Mouse (Mus musculus) kidney, adult 2 months (tissue): ENCODE results near the gene Aox4. TPM values are rescaled to one million over a fixed set of nuclear protein-coding genes. Genes with fewer than 3 reads are reported as not detected.

Experiments used
- DNase-seq: peaks from one replicate; pipeline ENCODE4 v3.0.0; 2021
- H3K27ac ChIP-seq: fragments of 200-500 bp; 2 replicates; pipeline ENCODE4 v1.5.1; 2012; ENCODE audit warnings: low read depth, low read length, control low read depth, inconsistent platforms; ENCODE audit not compliant: insufficient read depth
- H3K27me3 ChIP-seq: fragments of 200-500 bp; replicated peaks from 2 replicates; pipeline ENCODE4 v1.6.1; 2012; ENCODE audit warnings: mild to moderate bottlenecking, moderate library complexity, low read length, inconsistent platforms; ENCODE audit not compliant: control insufficient read depth, insufficient read depth
- H3K36me3 ChIP-seq: fragments of 200-500 bp; 2 replicates; pipeline ENCODE4 v1.6.1; 2012; ENCODE audit warnings: mild to moderate bottlenecking, moderate library complexity, low read length, inconsistent platforms; ENCODE audit not compliant: control insufficient read depth, insufficient read depth
- H3K4me1 ChIP-seq: fragments of 200-500 bp; 2 replicates; pipeline ENCODE4 v1.6.1; 2011; ENCODE audit warnings: low read length; ENCODE audit not compliant: control insufficient read depth, insufficient read depth
- H3K4me3 ChIP-seq: fragments of 200-500 bp; 2 replicates; pipeline ENCODE4 v1.5.1; 2011; ENCODE audit warnings: mild to moderate bottlenecking, low read depth, low read length, control low read depth; ENCODE audit not compliant: insufficient read depth
- CTCF ChIP-seq: fragments of 200-500 bp; conservative IDR thresholded peaks from 2 replicates; pipeline ENCODE4 v1.5.1; 2011; ENCODE audit warnings: low read depth, mild to moderate bottlenecking, control low read depth, low read length, moderate library complexity, mixed read lengths; ENCODE audit not compliant: insufficient read depth, insufficient read length
- POLR2A ChIP-seq: fragments of 200-500 bp; IDR thresholded peaks from one replicate; pipeline ENCODE4 v1.6.1; 2011; ENCODE audit warnings: low read depth, low read length, control low read depth
- WGBS: fragments of 180-500 bp; shearing (Covaris S2); methylation state at CpG from one replicate; pipeline ENCODE4 v1.1.7; 2018; 5-methylcytosine and 5-hydroxymethylcytosine counted together
- polyA plus RNA-seq: library from polyadenylated mRNA; depleted of rRNA; stranded (reverse); fragments of >200 nt; gene quantifications from 2 replicates; pipeline ENCODE4 v1.2.3, GENCODE M21; 2012

The Aox4 gene
- polyA plus RNA-seq, 1 experiment, result 0.14 TPM

- Histone ChIP-seq H3K27ac (no peak overlapping the region), H3K4me3 (no peak overlapping the region), H3K36me3 (no peaks in the 10 kb centered on the region), H3K4me1 (no peaks in the 10 kb centered on the region), H3K27me3 (no peaks in the 10 kb centered on the region)
- TF ChIP-seq CTCF (no peak), POLR2A (no peak)
- no peak for DNase-seq
- WGBS, result 62% methylated on average over 4 of the region's 4 CpGs
These were observed 86.6 kb downstream of the Aox4 start for GRCm38 (mm10) chr1:58296821-58297220.

- Histone ChIP-seq H3K4me3 (no peak overlapping the region), H3K4me1 (no peaks in the 10 kb centered on the region), H3K27me3 (no peaks in the 10 kb centered on the region), H3K27ac (no peak overlapping the region), H3K36me3 (no peaks in the 10 kb centered on the region)
- TF ChIP-seq CTCF (no peak), POLR2A (no peak)
- no peak for DNase-seq
- WGBS, result 68% methylated on average over 6 of the region's 6 CpGs
These were observed 88.2 kb downstream of the Aox4 start for GRCm38 (mm10) chr1:58298347-58298746.

GRCm38 (mm10) chr1:58301073-58301472 lies 90.9 kb downstream of the Aox4 start:
- no peaks in the 10 kb centered on the region for H3K27me3 ChIP-seq
- no peak overlapping the region for H3K27ac ChIP-seq
- no peak for DNase-seq
- no peak overlapping the region for H3K4me3 ChIP-seq
- 94% methylated on average over 7 of the region's 7 CpGs for WGBS
- H3K4me1 ChIP-seq, result no peaks in the 10 kb centered on the region
- TF ChIP-seq CTCF, result no peak
- TF ChIP-seq POLR2A, result no peak
- H3K36me3 ChIP-seq, result no peaks in the 10 kb centered on the region

- Histone ChIP-seq H3K36me3 (no peaks in the 10 kb centered on the region), H3K4me1 (no peaks in the 10 kb centered on the region), H3K4me3 (no peak overlapping the region), H3K27me3 (no peaks in the 10 kb centered on the region), H3K27ac (no peak overlapping the region)
- DNase-seq, result no peak
- WGBS, result 64% methylated on average over 6 of the region's 6 CpGs
- TF ChIP-seq CTCF (no peak), POLR2A (no peak)
These were observed 91.8 kb downstream of the Aox4 start for GRCm38 (mm10) chr1:58302015-58302414.

- Histone ChIP-seq H3K4me1 (no peaks in the 10 kb centered on the region), H3K27ac (no peak overlapping the region), H3K4me3 (no peak overlapping the region), H3K27me3 (no peaks in the 10 kb centered on the region), H3K36me3 (no peaks in the 10 kb centered on the region)
- TF ChIP-seq CTCF, result no peak
- no peak for TF ChIP-seq POLR2A
- DNase-seq, result no peak
- 80% methylated on average over 6 of the region's 6 CpGs for WGBS
These were observed 92.8 kb downstream of the Aox4 start for GRCm38 (mm10) chr1:58303009-58303408.

- no peaks in the 10 kb centered on the region for H3K4me1 ChIP-seq
- H3K27me3 ChIP-seq, result no peaks in the 10 kb centered on the region
- TF ChIP-seq CTCF (no peak), POLR2A (no peak)
- WGBS, result 71% methylated on average over 4 of the region's 4 CpGs
- DNase-seq, result no peak
- H3K36me3 ChIP-seq, result no peaks in the 10 kb centered on the region
- no peak overlapping the region for H3K4me3 ChIP-seq
- H3K27ac ChIP-seq, result no peak overlapping the region
These were observed 93.5 kb downstream of the Aox4 start for GRCm38 (mm10) chr1:58303726-58304125.

- Histone ChIP-seq H3K27me3 (no peaks in the 10 kb centered on the region), H3K36me3 (no peaks in the 10 kb centered on the region), H3K4me1 (no peaks in the 10 kb centered on the region), H3K27ac (no peak overlapping the region), H3K4me3 (no peak overlapping the region)
- no peak for TF ChIP-seq POLR2A
- TF ChIP-seq CTCF, result no peak
- 65% methylated on average over 12 of the region's 12 CpGs for WGBS
- DNase-seq, result no peak
These were observed 94.1 kb downstream of the Aox4 start for GRCm38 (mm10) chr1:58304296-58304695.

GRCm38 (mm10) chr1:58307181-58307580 lies 97.0 kb downstream of the Aox4 start:
- peak; percentile 57 for DNase-seq
- Histone ChIP-seq H3K36me3 (no peaks in the 10 kb centered on the region), H3K4me1 (no peaks in the 10 kb centered on the region), H3K4me3 (no peak overlapping the region), H3K27ac (no peak overlapping the region), H3K27me3 (no peaks in the 10 kb centered on the region)
- 48% methylated on average over 8 of the region's 8 CpGs for WGBS
- TF ChIP-seq POLR2A (no peak), CTCF (no peak)
